Mouse (Mus musculus) G1E-ER4 (cell line): Measurements from ENCODE around the gene Olfr152. TPM values are rescaled to one million over a fixed set of nuclear protein-coding genes. Genes with fewer than 3 reads are reported as not detected.

ENCODE experiments used
- GATA1 ChIP-seq: IDR thresholded peaks from one replicate; pipeline ENCODE4 v1.8.0; 2012; ENCODE audit warnings: low read length, inconsistent platforms
- polyA plus RNA-seq: library from polyadenylated mRNA; stranded (reverse); fragments of >175 nt; gene quantifications from 2 replicates; pipeline ENCODE4 v1.2.3, GENCODE M21; 2012

The Olfr152 gene
- not detected in 2 replicates for polyA plus RNA-seq

GRCm38 (mm10) chr2:87779183-87779582 lies at the start of gene Olfr152:
Gene Olfr152 (plus strand): TSS chr2:87779483.
- TF ChIP-seq GATA1, result no peak

- no peak for TF ChIP-seq GATA1
Measured at GRCm38 (mm10) chr2:87739878-87740277, 39.4 kb upstream of the Olfr152 start, which contains the start of gene Olfr1138. Gene Olfr1138 (minus strand): TSS chr2:87739978.

GRCm38 (mm10) chr2:87743452-87743851 lies 35.8 kb upstream of the Olfr152 start, which contains the start of gene Olfr1140:
Gene Olfr1140 (plus strand): TSS chr2:87743752.
- no peak for TF ChIP-seq GATA1

GRCm38 (mm10) chr2:87753891-87754290 lies 25.4 kb upstream of the Olfr152 start, which contains the start of gene Olfr1141:
Gene Olfr1141 (minus strand): TSS chr2:87753991.
- no peak for TF ChIP-seq GATA1

GRCm38 (mm10) chr2:87776143-87776542 lies 3.1 kb upstream of the Olfr152 start:
- TF ChIP-seq GATA1, result no peak

- TF ChIP-seq GATA1, result no peak
Measured at GRCm38 (mm10) chr2:87800292-87800691, 21.0 kb downstream of the Olfr152 start, which contains the start of gene Olfr1143. Gene Olfr1143 (plus strand): TSS chr2:87800592.

- no peak for TF ChIP-seq GATA1
Measured at GRCm38 (mm10) chr2:87809522-87809921, 30.2 kb downstream of the Olfr152 start, which contains the start of gene Olfr1145. Gene Olfr1145 (plus strand): TSS chr2:87809822.

GRCm38 (mm10) chr2:87830233-87830632 lies 51.0 kb downstream of the Olfr152 start, which contains the start of gene Olfr1148:
Gene Olfr1148 (plus strand): TSS chr2:87830533.
- TF ChIP-seq GATA1, result no peak

Other genes starting within 250 kb of the Olfr152 start
- not detected in 2 replicates for gene Olfr153, start 247.7 kb upstream of the Olfr152 start, polyA plus RNA-seq
- not detected in 2 replicates for gene Olfr1128, start 233.9 kb upstream of the Olfr152 start, polyA plus RNA-seq
- gene Olfr1129, start 205.6 kb upstream of the Olfr152 start, polyA plus RNA-seq, result not detected in 2 replicates
- gene Olfr1130, start 173.3 kb upstream of the Olfr152 start, polyA plus RNA-seq, result not detected in 2 replicates
- gene Olfr1131, start 152.4 kb upstream of the Olfr152 start, polyA plus RNA-seq, result not detected in 2 replicates
- gene Olfr1132, start 141.9 kb upstream of the Olfr152 start, polyA plus RNA-seq, result not detected in 2 replicates
- gene Olfr1133, start 132.1 kb upstream of the Olfr152 start, polyA plus RNA-seq, result not detected in 2 replicates
- not detected in 2 replicates for gene Olfr1134, start 121.0 kb upstream of the Olfr152 start, polyA plus RNA-seq
- not detected in 2 replicates for gene Olfr1135, start 105.8 kb upstream of the Olfr152 start, polyA plus RNA-seq
- gene Olfr1136, start 85.5 kb upstream of the Olfr152 start, polyA plus RNA-seq, result not detected in 2 replicates
- gene Olfr1137, start 66.3 kb upstream of the Olfr152 start, polyA plus RNA-seq, result not detected in 2 replicates
- not detected in 2 replicates for gene Olfr1138, start 39.5 kb upstream of the Olfr152 start, polyA plus RNA-seq
- not detected in 2 replicates for gene Olfr1140, start 35.7 kb upstream of the Olfr152 start, polyA plus RNA-seq
- not detected in 2 replicates for gene Olfr1141, start 25.5 kb upstream of the Olfr152 start, polyA plus RNA-seq
- not detected in 2 replicates for gene Olfr1143, start 21.1 kb downstream of the Olfr152 start, polyA plus RNA-seq
- not detected in 2 replicates for gene Olfr1145, start 30.3 kb downstream of the Olfr152 start, polyA plus RNA-seq
- gene Olfr1148, start 51.0 kb downstream of the Olfr152 start, polyA plus RNA-seq, result not detected in 2 replicates
- gene Olfr1150-ps1, start 64.5 kb downstream of the Olfr152 start, polyA plus RNA-seq, result not detected in 2 replicates
- not detected in 2 replicates for gene Olfr1151, start 76.4 kb downstream of the Olfr152 start, polyA plus RNA-seq
- gene Olfr1152, start 87.0 kb downstream of the Olfr152 start, polyA plus RNA-seq, result not detected in 2 replicates
- gene Olfr1153, start 115.5 kb downstream of the Olfr152 start, polyA plus RNA-seq, result not detected in 2 replicates
- gene Olfr1154, start 125.7 kb downstream of the Olfr152 start, polyA plus RNA-seq, result not detected in 2 replicates
- not detected in 2 replicates for gene Olfr1155, start 165.7 kb downstream of the Olfr152 start, polyA plus RNA-seq
- gene Olfr1156, start 173.6 kb downstream of the Olfr152 start, polyA plus RNA-seq, result not detected in 2 replicates
- gene Olfr1157, start 188.8 kb downstream of the Olfr152 start, polyA plus RNA-seq, result not detected in 2 replicates
- gene Olfr74, start 195.2 kb downstream of the Olfr152 start, polyA plus RNA-seq, result not detected in 2 replicates
- gene Olfr1158, start 210.6 kb downstream of the Olfr152 start, polyA plus RNA-seq, result not detected in 2 replicates
- gene Olfr1160, start 228.8 kb downstream of the Olfr152 start, polyA plus RNA-seq, result not detected in 2 replicates
- not detected in 2 replicates for gene Olfr1161, start 243.3 kb downstream of the Olfr152 start, polyA plus RNA-seq